Mouse (Mus musculus) frontal cortex, adult (tissue): ENCODE results near the gene Luzp4.
"Not testable (repeated sequence)": the region's sequence is repeated elsewhere in the genome, so short reads cannot be mapped to it uniquely, and the experiment has no call there.

ENCODE experiments used
- ATAC-seq: cut with Nextera tagmentation; 2 replicates; pipeline ENCODE4 v1.9.2; 2017; ENCODE audit warnings: mild to moderate bottlenecking, moderate library complexity, mixed read lengths; ENCODE audit not compliant: low TSS enrichment

The Luzp4 gene

GRCm38 (mm10) chrX:148857340-148857739 is at the start of gene Luzp4:
TSS of gene Luzp4 (plus strand) at chrX:148857640.
- ATAC-seq = not testable (repeated sequence)

- ATAC-seq = not testable (repeated sequence)
Observed at GRCm38 (mm10) chrX:148841801-148842200, 15.6 kb upstream of the Luzp4 start.
